Mouse (Mus musculus): ENCODE results near the gene Ppil6. TPM values are rescaled to one million over a fixed set of nuclear protein-coding genes. Genes with fewer than 3 reads are reported as not detected.

Gene Ppil6
- polyA plus RNA-seq, 1 experiment from 2014 or later = 0.80 TPM

DNA sequence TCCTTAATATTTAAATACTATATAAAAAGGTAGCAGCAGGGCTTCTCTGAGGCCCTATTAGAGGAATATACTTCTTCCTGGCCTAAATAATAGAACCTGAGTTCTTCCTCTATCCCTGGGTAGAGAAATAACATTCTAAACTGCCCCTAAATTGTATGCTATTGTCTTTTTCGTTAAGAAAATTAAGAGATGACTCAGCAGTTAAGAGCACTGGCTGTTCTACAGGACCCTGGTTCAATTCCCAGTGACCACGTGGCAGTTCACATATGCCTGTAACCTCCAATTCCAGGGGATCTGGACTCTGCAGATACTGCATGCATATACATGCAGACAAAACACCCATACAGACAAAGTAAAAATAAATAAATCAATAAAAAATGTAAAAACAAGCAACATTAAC, 53.6 kb downstream of the Ppil6 start:
- Histone ChIP-seq H3K9me3 (peaks cover under 1% of the 10 kb centered on the region; the same call in 1 of the 2 replicates), H3K27me3 (replicated peaks; ENCODE audit: low read depth, poor library complexity, severe bottlenecking) (no peaks in the 10 kb centered on the region), H3K4me3 (no peak overlapping the region), H3K36me3 (replicated peaks) (peaks cover 9% of the 10 kb centered on the region), H3K27ac (replicated peaks) (no peak overlapping the region), H3K4me1 (peaks cover 18% of the 10 kb centered on the region)
- 78% methylated on average over 2 of the region's 2 CpGs for WGBS
- DNase-seq (ENCODE audit: low spot score) = no peak

DNA sequence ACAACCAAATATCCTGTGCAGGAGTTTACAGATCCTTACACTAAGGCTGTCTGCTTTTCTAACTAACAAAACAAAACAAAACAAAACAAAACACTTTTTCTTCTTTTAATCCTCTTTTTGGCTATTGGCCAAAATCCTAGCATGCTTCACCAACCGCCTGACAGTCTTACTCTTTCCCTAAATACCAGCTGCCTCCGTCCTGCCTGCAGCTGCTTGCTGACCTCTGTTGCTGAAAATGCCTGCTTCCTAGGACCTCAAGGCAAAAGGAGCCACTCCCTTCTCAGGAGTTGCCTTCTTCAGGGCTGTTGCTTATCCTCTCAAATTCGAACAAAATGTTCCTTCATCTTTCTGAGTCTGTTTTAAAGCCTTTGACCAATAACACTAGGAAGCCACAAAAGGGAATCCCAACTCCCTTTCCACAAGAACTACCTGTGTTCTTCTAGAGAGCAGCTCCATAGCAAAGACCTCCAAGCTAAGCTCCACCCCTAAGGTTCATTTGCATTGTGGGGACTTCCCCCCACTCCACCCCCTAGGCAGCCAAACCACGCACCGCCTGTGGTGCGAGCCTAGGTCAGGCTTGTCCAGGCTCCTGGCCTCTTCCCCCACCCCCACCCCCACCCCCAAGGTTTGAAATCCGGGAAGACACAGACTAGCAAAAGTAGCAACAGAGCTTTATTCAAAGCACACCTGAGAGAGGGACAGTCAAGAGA, 54.4 kb downstream of the Ppil6 start:
- Histone ChIP-seq H3K36me3 (replicated peaks) (peaks cover 6% of the 10 kb centered on the region; the same call in 1 of the 2 replicates), H3K9me3 (peaks cover 6% of the 10 kb centered on the region), H3K27ac (replicated peaks) (no peak overlapping the region), H3K4me3 (no peak overlapping the region), H3K27me3 (replicated peaks; ENCODE audit: low read depth, poor library complexity, severe bottlenecking) (no peaks in the 10 kb centered on the region), H3K4me1 (peaks cover 18% of the 10 kb centered on the region)
- WGBS = 4% methylated on average over 7 of the region's 7 CpGs
- no peak for DNase-seq (ENCODE audit: low spot score)

DNA sequence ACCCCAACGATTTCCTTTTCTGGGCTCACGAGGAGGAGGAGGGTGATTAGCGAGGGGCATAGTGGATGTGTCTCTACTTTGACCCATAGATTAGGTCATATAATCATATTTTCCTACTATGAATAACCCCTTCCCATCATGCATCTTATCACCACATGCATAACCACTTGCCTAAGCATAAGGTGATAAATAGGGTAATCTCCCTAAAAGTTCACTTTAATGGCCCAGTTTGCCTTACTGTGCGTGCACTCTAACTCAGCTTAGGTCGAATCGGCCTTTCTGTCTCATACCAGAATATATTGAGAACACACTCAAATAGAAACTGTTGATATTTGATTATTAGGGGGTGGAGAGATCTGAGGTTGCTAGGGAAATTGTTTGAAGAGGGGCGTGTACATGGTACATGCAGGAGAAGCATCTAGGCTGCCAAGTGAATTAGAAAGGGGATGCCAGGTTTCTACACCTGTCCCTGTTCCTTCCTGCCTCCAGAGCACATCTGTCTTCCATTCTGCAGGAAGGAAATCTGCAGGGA, 55.1 kb downstream of the Ppil6 start:
- Histone ChIP-seq H3K27ac (replicated peaks) (no peak overlapping the region), H3K27me3 (replicated peaks; ENCODE audit: low read depth, poor library complexity, severe bottlenecking) (no peaks in the 10 kb centered on the region), H3K36me3 (replicated peaks) (peaks cover 6% of the 10 kb centered on the region; the same call in 1 of the 2 replicates), H3K4me1 (peaks cover 19% of the 10 kb centered on the region), H3K4me3 (no peak overlapping the region), H3K9me3 (peaks cover 9% of the 10 kb centered on the region)
- DNase-seq (ENCODE audit: low spot score) = no peak
- WGBS = 57% methylated on average over 7 of the region's 7 CpGs

DNA sequence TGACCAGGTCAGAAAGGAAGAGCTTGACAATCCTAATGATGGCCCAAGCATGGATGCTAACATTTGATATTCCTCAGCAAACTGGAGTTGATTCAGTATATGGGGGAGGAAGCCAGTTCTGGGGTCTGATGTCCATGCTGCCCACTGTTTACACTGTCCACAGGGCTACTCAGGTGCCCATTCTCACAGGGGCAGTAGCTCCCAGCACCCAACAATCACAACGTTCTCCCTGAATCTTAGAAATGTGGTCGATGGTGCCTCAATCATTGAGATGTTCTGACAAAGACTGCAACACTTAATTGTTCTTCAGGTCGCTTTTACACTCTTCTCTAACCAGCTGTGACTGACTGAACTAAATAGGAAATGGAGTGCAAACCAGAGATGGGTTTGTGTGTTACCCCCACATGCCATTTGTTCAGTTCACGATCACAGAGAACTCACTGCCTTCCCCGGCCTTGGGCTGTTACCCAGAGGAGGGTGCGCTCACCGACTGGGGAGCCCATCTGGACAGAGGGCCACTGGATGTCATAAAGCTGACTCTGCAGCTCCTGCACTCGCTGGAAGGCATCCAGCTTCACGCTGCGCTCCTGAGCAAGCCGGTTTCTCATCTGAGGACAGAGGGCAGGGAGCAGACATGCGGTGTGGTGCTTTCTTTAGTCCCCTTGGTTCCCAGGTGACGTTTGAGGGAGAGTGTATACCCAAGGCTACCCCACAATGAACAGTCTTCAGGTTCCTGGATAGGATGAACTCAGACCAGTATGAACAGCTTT, 56.3 kb downstream of the Ppil6 start:
- H3K27me3 ChIP-seq (replicated peaks; ENCODE audit: low read depth, poor library complexity, severe bottlenecking) = no peaks in the 10 kb centered on the region
- WGBS = 67% methylated on average over 13 of the region's 13 CpGs
- peaks cover 9% of the 10 kb centered on the region for H3K9me3 ChIP-seq
- H3K4me3 ChIP-seq = no peak overlapping the region
- peaks cover 6% of the 10 kb centered on the region; the same call in 1 of the 2 replicates for H3K36me3 ChIP-seq (replicated peaks)
- peaks cover 28% of the 10 kb centered on the region for H3K4me1 ChIP-seq
- DNase-seq (ENCODE audit: low spot score) = no peak
- H3K27ac ChIP-seq (replicated peaks) = no peak overlapping the region

DNA sequence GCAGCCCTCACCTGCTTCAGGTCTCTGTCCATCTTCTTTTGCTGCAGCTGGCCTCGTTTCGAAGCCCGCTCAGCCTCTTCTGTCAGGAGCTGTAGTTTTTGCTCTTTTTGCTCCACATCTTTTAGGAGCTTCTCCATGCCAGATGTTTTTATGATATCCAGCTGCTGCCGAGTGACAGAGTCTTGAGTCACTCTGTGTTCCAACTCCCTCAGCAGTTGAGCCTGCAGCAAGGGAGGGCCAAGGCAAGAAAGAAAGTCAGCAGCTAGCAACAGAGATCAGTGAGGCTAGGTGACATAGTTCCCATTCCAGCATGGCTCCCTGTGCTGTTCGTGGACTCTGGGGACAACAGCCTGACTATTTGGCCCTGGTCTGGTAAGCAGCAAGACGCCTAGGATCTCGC, 60.5 kb downstream of the Ppil6 start:
- 67% methylated on average over 7 of the region's 7 CpGs for WGBS
- Histone ChIP-seq H3K4me3 (no peak overlapping the region), H3K9me3 (peaks cover 9% of the 10 kb centered on the region), H3K4me1 (peaks cover 34% of the 10 kb centered on the region), H3K27me3 (replicated peaks; ENCODE audit: low read depth, poor library complexity, severe bottlenecking) (no peaks in the 10 kb centered on the region), H3K36me3 (replicated peaks) (peaks cover 6% of the 10 kb centered on the region; the same call in 1 of the 2 replicates), H3K27ac (replicated peaks) (no peak overlapping the region)
- DNase-seq (ENCODE audit: low spot score) = no peak

DNA sequence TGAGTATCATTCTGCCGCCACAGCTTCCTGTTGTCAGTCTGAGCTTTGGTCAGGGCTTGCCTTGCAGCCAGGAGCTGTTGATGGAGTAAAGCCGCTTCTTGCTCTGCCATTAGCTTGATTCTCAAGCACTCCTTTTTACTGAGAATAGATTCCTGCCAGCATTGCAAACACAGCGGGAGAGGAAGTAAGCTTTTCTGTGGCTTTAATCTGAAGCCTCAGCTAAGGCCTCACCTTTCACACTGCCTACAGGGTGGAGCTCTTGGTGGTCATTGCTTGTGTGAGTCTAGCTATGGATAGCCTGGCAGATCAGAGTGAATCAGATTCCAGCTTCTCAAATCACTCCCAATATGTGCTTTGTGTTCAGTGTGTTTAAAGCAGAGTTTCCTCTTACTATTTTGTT, 62.1 kb downstream of the Ppil6 start:
- Histone ChIP-seq H3K36me3 (replicated peaks) (peaks cover 6% of the 10 kb centered on the region; the same call in 1 of the 2 replicates), H3K4me1 (peaks cover 34% of the 10 kb centered on the region), H3K27me3 (replicated peaks; ENCODE audit: low read depth, poor library complexity, severe bottlenecking) (no peaks in the 10 kb centered on the region), H3K27ac (replicated peaks) (peak overlapping the region; percentile 24), H3K4me3 (no peak overlapping the region), H3K9me3 (peaks cover 9% of the 10 kb centered on the region)
- 27% methylated on average over 3 of the region's 3 CpGs for WGBS
- DNase-seq (ENCODE audit: low spot score) = no peak

DNA sequence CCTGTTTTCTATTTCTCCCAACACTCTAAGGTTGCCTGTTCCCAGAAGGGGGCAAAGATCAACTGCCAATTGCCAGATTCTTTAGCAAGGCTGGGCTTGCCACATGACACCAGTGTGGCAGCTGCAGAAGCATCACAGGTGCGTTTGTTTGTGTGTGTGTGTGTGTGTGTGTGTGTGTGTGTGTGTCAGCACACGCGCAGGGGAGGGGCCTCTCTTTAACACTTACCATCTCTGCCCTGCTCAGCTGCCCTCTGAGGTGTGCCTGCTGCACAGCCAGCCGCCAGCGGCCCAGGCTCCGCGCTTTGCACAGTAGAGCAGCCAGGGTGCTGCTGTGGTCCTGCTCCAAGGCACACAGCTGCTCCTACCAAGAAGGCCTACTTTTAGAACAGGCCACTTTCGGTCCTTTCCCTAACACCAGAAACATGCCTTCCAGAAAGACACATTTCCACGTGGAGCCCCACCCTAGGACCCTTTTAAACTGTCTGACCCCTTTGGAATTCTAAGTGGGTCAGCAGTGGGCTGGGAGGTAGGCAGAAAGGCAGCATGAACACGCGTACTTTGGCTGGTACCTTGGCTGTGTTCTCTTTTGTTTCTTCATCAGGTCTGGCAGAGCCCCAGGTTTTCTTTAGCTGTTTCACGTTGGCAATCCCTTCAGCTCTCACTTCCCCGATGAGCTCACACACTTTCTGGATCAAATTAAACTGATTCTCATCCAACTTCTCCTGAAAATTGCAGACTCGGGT, 62.8 kb downstream of the Ppil6 start:
- no peaks in the 10 kb centered on the region for H3K27me3 ChIP-seq (replicated peaks; ENCODE audit: low read depth, poor library complexity, severe bottlenecking)
- H3K36me3 ChIP-seq (replicated peaks) = peaks cover 6% of the 10 kb centered on the region; the same call in 1 of the 2 replicates
- 41% methylated on average over 14 of the region's 14 CpGs for WGBS
- peaks cover 34% of the 10 kb centered on the region for H3K4me1 ChIP-seq
- H3K4me3 ChIP-seq = 0 out of 2 replicates have a peak overlapping the region, but pooled peaks have one; percentile 13
- H3K27ac ChIP-seq (replicated peaks) = peak overlapping the region; percentile 69
- DNase-seq (ENCODE audit: low spot score) = peak; percentile 79
- H3K9me3 ChIP-seq = peaks cover 9% of the 10 kb centered on the region

DNA sequence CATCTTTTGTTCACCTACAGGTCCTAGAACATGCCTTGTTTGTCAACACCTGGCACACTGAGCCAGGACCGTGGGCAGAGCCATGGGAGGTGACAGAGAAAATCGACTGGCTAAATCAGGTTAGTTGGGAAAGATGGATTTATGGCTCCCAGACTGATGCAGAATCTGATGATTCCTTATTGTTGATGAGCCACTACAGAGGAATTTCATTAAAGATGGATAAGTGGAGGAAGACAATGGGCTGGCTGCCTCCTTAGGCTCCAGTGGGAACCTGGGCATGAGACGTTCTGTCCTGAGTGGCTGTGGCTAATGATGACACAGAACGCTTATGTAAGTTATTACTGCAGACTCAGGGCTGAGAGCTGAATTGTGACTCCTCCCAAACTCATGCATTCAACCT, 63.5 kb downstream of the Ppil6 start:
- Histone ChIP-seq H3K4me1 (peaks cover 34% of the 10 kb centered on the region), H3K4me3 (no peak overlapping the region), H3K36me3 (replicated peaks) (peaks cover 4% of the 10 kb centered on the region; the same call in 1 of the 2 replicates), H3K9me3 (peaks cover 9% of the 10 kb centered on the region), H3K27me3 (replicated peaks; ENCODE audit: low read depth, poor library complexity, severe bottlenecking) (no peaks in the 10 kb centered on the region), H3K27ac (replicated peaks) (peak overlapping the region; percentile 69; the same call in 1 of the 2 replicates)
- no peak for DNase-seq (ENCODE audit: low spot score)
- WGBS = 86% methylated on average over 4 of the region's 4 CpGs

DNA sequence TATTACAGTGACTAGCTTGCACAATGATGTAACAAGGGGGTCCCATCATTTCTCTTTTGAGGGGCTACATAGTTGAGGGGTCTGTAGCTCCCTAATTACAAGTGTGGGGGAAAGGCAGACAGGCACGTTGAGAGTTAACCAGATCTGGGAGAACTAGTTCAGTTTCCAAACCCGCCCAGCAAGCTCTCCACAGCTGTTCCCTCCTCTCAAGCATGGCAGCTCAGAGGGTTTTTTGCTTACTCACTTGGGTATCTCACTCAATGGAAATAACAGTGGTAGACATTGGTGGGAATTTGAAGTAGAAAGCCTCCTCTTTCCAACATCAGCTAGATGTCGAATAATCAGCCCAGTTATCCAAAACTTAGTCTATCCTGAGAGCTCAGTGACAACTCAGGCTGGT, 64.8 kb downstream of the Ppil6 start:
- H3K4me3 ChIP-seq = no peak overlapping the region
- no peak for DNase-seq (ENCODE audit: low spot score)
- H3K9me3 ChIP-seq = no peaks in the 10 kb centered on the region; the same call in 1 of the 2 replicates
- no peaks in the 10 kb centered on the region for H3K36me3 ChIP-seq (replicated peaks)
- peaks cover 34% of the 10 kb centered on the region for H3K4me1 ChIP-seq
- WGBS = 85% methylated on average over 3 of the region's 3 CpGs
- H3K27me3 ChIP-seq (replicated peaks; ENCODE audit: low read depth, poor library complexity, severe bottlenecking) = no peaks in the 10 kb centered on the region
- H3K27ac ChIP-seq (replicated peaks) = no peak overlapping the region

DNA sequence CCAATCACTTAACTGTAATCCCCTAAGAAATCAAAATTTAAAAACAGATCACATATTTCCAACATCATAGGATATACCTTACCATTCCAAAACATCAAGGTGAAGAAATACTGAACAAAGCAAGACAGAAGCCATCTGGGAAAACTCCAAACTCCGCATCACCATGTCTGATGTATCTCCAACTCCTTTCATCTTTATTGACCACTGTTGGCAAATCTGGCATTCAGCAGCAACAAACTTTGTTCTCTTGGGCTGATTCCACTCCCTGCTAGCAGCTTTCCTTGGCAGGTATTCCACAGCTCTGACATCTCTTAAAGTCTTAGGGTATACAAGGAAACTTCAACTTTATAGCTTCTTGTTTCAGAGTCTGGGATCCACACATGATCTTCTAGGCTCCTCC, 68.2 kb downstream of the Ppil6 start:
- WGBS = 95% methylated on average over 1 of the region's 1 CpGs
- Histone ChIP-seq H3K27ac (replicated peaks) (no peak overlapping the region), H3K4me3 (no peak overlapping the region)

DNA sequence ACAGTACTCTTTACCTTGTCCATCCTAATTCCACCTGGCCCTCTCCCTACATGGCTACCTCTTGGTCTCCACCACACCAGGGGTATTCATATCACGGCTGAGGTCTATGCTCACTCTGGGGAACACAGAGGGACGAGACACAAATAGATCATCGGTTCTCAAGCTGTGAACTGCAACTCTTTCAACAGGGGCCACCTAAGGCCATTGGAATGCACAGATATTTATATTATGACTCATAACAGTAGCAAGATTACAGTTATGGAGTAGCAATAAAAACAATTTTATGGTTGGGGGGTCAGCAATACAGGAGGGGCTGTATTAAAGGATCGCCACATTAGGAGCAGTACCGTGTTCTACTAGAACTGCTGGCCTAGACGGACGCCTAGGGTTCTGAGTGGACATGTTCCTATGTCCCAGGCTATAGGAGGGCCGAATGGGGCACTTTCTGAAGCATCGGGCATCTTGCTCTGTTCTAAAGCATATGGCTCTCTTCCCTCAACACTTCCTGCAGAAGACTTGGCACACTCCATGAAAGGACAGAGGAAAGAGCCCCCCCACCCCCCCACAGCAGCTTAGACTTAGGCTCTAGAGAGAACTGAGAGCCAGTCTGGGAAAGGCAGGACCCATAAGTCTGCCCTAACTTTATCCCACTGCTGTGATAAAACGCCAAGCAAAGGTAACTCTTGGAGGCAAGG, 71.6 kb downstream of the Ppil6 start:
- WGBS = 92% methylated on average over 10 of the region's 10 CpGs
- Histone ChIP-seq H3K9me3 (peaks cover 9% of the 10 kb centered on the region; the same call in 1 of the 2 replicates), H3K36me3 (replicated peaks) (no peaks in the 10 kb centered on the region), H3K4me3 (no peak overlapping the region), H3K27me3 (replicated peaks; ENCODE audit: low read depth, poor library complexity, severe bottlenecking) (no peaks in the 10 kb centered on the region), H3K4me1 (peaks cover 10% of the 10 kb centered on the region), H3K27ac (replicated peaks) (no peak overlapping the region)
- no peak for DNase-seq (ENCODE audit: low spot score)

More for the DNA sequence above, 68.2 kb downstream of the Ppil6 start:
- H3K4me1 ChIP-seq = peaks cover 6% of the 10 kb centered on the region
- no peak for DNase-seq (ENCODE audit: low spot score)
- H3K9me3 ChIP-seq = peaks cover 9% of the 10 kb centered on the region; the same call in 1 of the 2 replicates
- H3K36me3 ChIP-seq (replicated peaks) = no peaks in the 10 kb centered on the region
- no peaks in the 10 kb centered on the region for H3K27me3 ChIP-seq (replicated peaks; ENCODE audit: low read depth, poor library complexity, severe bottlenecking)
